Mouse (Mus musculus): ENCODE measurements around the gene Cdk14. TPM values are rescaled to one million over a fixed set of nuclear protein-coding genes. Genes with fewer than 3 reads are reported as not detected.

Gene Cdk14
- polyA plus RNA-seq, 1 experiment, result 2.6 TPM

GRCm38 (mm10) chr5:4790265-4790664, 629.8 kb downstream of the Cdk14 start:
- no peaks in the 10 kb centered on the region for H3K27me3 ChIP-seq (replicated peaks; ENCODE audit: control insufficient read depth, insufficient read depth, low read length)
- no peaks in the 10 kb centered on the region for H3K36me3 ChIP-seq (ENCODE audit: control insufficient read depth, insufficient read depth, low read length)
- no peak for TF ChIP-seq CTCF (conservative IDR thresholded peaks at IDR 0.05; ENCODE audit: insufficient read depth, insufficient read length, low read depth, low read length)
- no peak for TF ChIP-seq POLR2A (IDR thresholded peaks at IDR 0.05; ENCODE audit: low read depth, low read length)
- no peak overlapping the region for H3K4me3 ChIP-seq (ENCODE audit: insufficient read depth, low read depth, low read length)
- no peak overlapping the region for H3K27ac ChIP-seq (ENCODE audit: insufficient read depth, low read depth, low read length)
- no peak for DNase-seq
- H3K4me1 ChIP-seq (ENCODE audit: control insufficient read depth, insufficient read depth, low read length), result no peaks in the 10 kb centered on the region
- WGBS, result 96% methylated on average over 4 of the region's 4 CpGs

DNA sequence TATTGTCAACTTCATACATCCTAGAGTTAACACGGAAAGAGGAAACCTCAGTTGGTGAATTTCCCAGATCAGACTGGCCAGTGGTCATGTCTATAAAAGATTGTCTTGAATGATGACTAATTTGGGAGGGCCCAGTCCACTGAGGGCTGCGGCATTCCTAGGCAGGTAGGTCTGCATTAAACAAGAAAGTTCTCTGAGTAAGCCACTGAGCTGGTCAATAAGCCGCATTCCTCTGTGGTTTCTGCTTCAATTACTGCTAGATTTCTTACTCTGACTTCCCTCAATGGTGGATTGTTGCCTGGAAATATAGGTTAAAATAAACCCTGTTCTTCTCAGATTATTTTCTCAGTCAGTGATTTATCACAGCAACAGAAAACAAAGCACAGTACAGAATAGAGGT, 631.6 kb downstream of the Cdk14 start:
- Histone ChIP-seq H3K27me3 (replicated peaks; ENCODE audit: control insufficient read depth, insufficient read depth, low read length) (no peaks in the 10 kb centered on the region), H3K4me3 (ENCODE audit: insufficient read depth, low read depth, low read length) (no peak overlapping the region), H3K36me3 (ENCODE audit: control insufficient read depth, insufficient read depth, low read length) (no peaks in the 10 kb centered on the region), H3K4me1 (ENCODE audit: control insufficient read depth, insufficient read depth, low read length) (no peaks in the 10 kb centered on the region), H3K27ac (ENCODE audit: insufficient read depth, low read depth, low read length) (no peak overlapping the region)
- DNase-seq, result no peak
- TF ChIP-seq POLR2A (IDR thresholded peaks at IDR 0.05; ENCODE audit: low read depth, low read length), result no peak
- WGBS, result 81% methylated on average over 3 of the region's 3 CpGs

DNA sequence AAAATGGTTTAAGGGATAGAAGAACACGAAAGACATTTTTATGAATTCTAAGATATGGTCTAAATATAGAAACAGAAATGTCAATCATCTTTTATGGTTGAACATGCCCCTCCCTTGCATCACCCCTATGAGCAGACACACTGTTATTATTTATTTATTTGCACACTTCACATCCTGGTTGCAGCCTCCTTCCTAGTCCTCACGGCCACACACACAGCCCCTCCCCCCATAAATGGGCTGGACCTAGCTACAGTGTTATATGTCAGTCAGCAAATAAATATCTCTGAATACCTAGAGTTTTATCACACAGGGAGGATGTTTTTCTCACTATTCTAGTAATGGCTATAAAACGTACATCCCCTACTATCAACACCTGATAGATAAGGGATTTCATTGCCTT, 633.3 kb downstream of the Cdk14 start:
- no peaks in the 10 kb centered on the region for H3K36me3 ChIP-seq (ENCODE audit: control insufficient read depth, insufficient read depth, low read length)
- H3K4me3 ChIP-seq (ENCODE audit: insufficient read depth, low read depth, low read length), result no peak overlapping the region
- TF ChIP-seq CTCF (conservative IDR thresholded peaks at IDR 0.05; ENCODE audit: insufficient read depth, insufficient read length, low read depth, low read length) (no peak), POLR2A (IDR thresholded peaks at IDR 0.05; ENCODE audit: low read depth, low read length) (no peak)
- no peaks in the 10 kb centered on the region for H3K27me3 ChIP-seq (replicated peaks; ENCODE audit: control insufficient read depth, insufficient read depth, low read length)
- 69% methylated on average over 3 of the region's 3 CpGs for WGBS
- no peak overlapping the region for H3K27ac ChIP-seq (ENCODE audit: insufficient read depth, low read depth, low read length)
- DNase-seq, result no peak
- H3K4me1 ChIP-seq (ENCODE audit: control insufficient read depth, insufficient read depth, low read length), result no peaks in the 10 kb centered on the region

DNA sequence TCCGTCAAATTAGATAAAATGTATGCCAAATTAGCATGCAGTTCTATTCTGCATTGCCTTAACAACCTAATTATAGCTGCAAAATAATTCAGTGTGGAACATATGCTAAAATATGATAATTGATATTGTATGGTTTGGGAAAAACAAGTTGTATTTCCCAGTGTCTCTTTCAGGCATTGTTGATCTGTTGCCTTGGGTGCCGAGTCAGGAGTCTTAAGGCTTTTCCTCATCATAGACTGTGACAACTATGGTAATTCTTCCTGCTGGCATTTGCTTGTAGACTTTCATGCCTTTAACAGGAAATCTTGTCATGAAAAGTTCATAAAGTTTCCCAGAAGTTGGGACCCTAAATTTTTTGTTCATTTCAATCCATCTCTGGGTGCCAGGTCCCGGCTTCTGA, 641.8 kb downstream of the Cdk14 start:
- H3K4me1 ChIP-seq (ENCODE audit: control insufficient read depth, insufficient read depth, low read length), result no peaks in the 10 kb centered on the region
- no peak overlapping the region for H3K27ac ChIP-seq (ENCODE audit: insufficient read depth, low read depth, low read length)
- H3K36me3 ChIP-seq (ENCODE audit: control insufficient read depth, insufficient read depth, low read length), result no peaks in the 10 kb centered on the region
- no peak for DNase-seq
- H3K27me3 ChIP-seq (replicated peaks; ENCODE audit: control insufficient read depth, insufficient read depth, low read length), result no peaks in the 10 kb centered on the region
- no peak for TF ChIP-seq CTCF (conservative IDR thresholded peaks at IDR 0.05; ENCODE audit: insufficient read depth, insufficient read length, low read depth, low read length)
- no peak for TF ChIP-seq POLR2A (IDR thresholded peaks at IDR 0.05; ENCODE audit: low read depth, low read length)
- WGBS, result 91% methylated on average over 3 of the region's 3 CpGs
- no peak overlapping the region for H3K4me3 ChIP-seq (ENCODE audit: insufficient read depth, low read depth, low read length)

DNA sequence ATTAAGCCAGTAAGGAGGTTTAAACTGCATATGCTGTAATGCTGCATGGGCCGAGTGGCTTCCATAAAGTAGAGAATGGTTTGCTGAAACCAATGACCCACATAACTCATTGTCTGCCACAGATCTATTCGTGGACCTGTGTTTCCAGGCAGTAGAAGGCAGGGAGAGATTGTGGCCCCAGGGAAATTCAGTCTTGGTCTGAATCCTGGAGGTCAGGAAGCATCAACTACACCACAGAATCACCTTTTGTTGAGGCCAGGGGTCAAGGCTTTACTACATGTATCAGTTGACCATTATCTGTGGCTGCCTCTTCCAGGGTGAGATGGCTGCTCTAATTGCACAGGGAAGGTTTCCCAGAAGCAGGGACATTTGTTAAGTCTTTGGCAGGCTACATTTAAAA, 643.6 kb downstream of the Cdk14 start:
- Histone ChIP-seq H3K27me3 (replicated peaks; ENCODE audit: control insufficient read depth, insufficient read depth, low read length) (no peaks in the 10 kb centered on the region), H3K4me3 (ENCODE audit: insufficient read depth, low read depth, low read length) (no peak overlapping the region), H3K4me1 (ENCODE audit: control insufficient read depth, insufficient read depth, low read length) (no peaks in the 10 kb centered on the region), H3K36me3 (ENCODE audit: control insufficient read depth, insufficient read depth, low read length) (no peaks in the 10 kb centered on the region), H3K27ac (ENCODE audit: insufficient read depth, low read depth, low read length) (no peak overlapping the region)
- 39% methylated on average over 2 of the region's 2 CpGs for WGBS
- TF ChIP-seq POLR2A (IDR thresholded peaks at IDR 0.05; ENCODE audit: low read depth, low read length) (no peak), CTCF (conservative IDR thresholded peaks at IDR 0.05; ENCODE audit: insufficient read depth, insufficient read length, low read depth, low read length) (no peak)
- no peak for DNase-seq

DNA sequence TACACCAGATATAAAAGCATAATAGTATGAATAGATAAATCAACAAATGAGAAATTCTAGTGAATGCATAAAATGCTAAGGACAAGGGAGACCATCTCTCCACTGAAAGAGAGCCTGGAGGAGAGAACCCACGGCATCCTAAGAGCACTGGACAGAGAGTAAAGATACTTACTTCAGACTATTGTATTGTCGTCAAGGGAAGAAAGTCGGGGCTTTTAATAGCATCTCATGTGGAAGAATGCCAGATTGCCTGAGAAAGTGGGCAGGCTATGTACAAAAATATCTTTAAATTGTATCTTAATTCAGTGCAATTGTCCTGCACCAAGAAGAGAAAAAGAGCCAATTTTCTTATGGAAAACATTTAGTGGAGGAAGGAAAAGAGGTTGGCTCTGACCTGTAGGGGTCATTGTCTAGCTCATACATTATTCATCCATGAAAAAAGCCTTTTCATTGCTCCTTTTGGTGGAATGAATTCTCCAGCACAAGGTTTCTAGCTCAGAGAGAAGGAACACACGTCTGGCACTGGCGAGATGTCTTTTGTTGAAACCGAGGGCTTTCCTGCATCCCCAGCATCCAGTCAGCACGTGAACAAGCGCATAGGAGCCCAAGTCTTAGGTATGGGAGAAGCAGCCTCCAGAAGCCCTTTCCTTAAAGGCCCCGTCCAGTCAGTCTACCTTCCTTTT, 646.9 kb downstream of the Cdk14 start:
- Histone ChIP-seq H3K36me3 (ENCODE audit: control insufficient read depth, insufficient read depth, low read length) (no peaks in the 10 kb centered on the region), H3K4me1 (ENCODE audit: control insufficient read depth, insufficient read depth, low read length) (no peaks in the 10 kb centered on the region), H3K4me3 (ENCODE audit: insufficient read depth, low read depth, low read length) (no peak overlapping the region), H3K27me3 (replicated peaks; ENCODE audit: control insufficient read depth, insufficient read depth, low read length) (no peaks in the 10 kb centered on the region), H3K27ac (ENCODE audit: insufficient read depth, low read depth, low read length) (no peak overlapping the region)
- TF ChIP-seq POLR2A (IDR thresholded peaks at IDR 0.05; ENCODE audit: low read depth, low read length), result no peak
- TF ChIP-seq CTCF (conservative IDR thresholded peaks at IDR 0.05; ENCODE audit: insufficient read depth, insufficient read length, low read depth, low read length), result no peak
- no peak for DNase-seq
- WGBS, result 66% methylated on average over 9 of the region's 9 CpGs

DNA sequence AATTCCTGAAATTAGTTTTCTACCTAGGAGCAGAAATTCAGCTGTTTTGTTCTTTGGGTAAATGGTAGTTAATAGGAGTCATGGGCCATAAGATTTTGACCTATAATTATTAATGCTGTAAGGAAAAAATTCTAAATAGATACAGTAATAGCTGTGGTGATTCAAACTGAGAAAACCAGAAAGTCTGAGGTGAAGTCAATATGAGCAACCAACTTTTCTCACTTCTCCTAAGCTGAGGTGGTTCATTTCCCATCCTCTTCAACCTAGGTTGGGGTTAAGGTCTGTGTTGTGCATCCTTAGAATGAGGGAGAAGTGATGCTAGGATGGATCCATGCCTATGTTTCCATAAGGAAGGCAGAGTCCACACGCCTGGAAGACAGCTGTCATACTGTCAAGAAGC, 649.5 kb downstream of the Cdk14 start:
- H3K27ac ChIP-seq (ENCODE audit: insufficient read depth, low read depth, low read length), result no peak overlapping the region
- no peaks in the 10 kb centered on the region for H3K36me3 ChIP-seq (ENCODE audit: control insufficient read depth, insufficient read depth, low read length)
- no peak overlapping the region for H3K4me3 ChIP-seq (ENCODE audit: insufficient read depth, low read depth, low read length)
- 91% methylated on average over 1 of the region's 1 CpGs for WGBS
- no peaks in the 10 kb centered on the region for H3K27me3 ChIP-seq (replicated peaks; ENCODE audit: control insufficient read depth, insufficient read depth, low read length)
- TF ChIP-seq CTCF (conservative IDR thresholded peaks at IDR 0.05; ENCODE audit: insufficient read depth, insufficient read length, low read depth, low read length), result no peak
- no peak for TF ChIP-seq POLR2A (IDR thresholded peaks at IDR 0.05; ENCODE audit: low read depth, low read length)
- DNase-seq, result no peak
- H3K4me1 ChIP-seq (ENCODE audit: control insufficient read depth, insufficient read depth, low read length), result no peaks in the 10 kb centered on the region

Data from kidney, adult 2 months (tissue).